Mouse (Mus musculus): ENCODE measurements around the gene Gstt2. TPM values are rescaled to one million over a fixed set of nuclear protein-coding genes. Genes with fewer than 3 reads are reported as not detected.
A peak's percentile ranks its signal among the peaks of the same experiment; 100 is the strongest.

Gene Gstt2
- polyA plus RNA-seq, 1 experiment from 2014 or later: 51.9 TPM

DNA sequence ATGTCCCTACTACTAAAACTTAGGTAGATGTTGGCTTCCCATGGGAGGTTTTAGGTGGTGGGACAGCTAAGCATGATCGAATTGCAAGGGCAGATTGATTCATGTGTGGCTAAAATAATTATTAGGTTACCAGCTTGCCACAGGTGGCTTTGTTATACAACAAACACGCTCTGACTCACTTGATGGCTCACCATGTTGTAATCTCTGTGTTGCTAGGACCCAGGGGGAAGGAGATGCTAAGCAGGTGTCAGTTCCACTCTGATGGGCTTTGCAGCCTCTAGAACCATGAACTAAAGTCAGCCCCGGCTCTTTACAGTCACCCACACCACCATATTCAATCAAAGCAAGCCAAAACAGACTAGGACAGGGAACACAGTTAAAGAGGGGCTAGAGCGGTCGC lies 17.3 kb downstream of the Gstt2 start:
- Histone ChIP-seq H3K4me3 (ENCODE audit: low read length) (no peak overlapping the region), H3K4me2 (ENCODE audit: low read depth, low read length) (no peak overlapping the region), H3K36me3 (ENCODE audit: control insufficient read depth, insufficient read depth, low read length) (no peaks in the 10 kb centered on the region), H3K9me3 (ENCODE audit: control insufficient read depth, low read length) (no peaks in the 10 kb centered on the region), H3K27me3 (ENCODE audit: control insufficient read depth, insufficient read depth, low read depth, low read length) (no peaks in the 10 kb centered on the region), H3K9ac (ENCODE audit: low read length) (no peak overlapping the region), H3K4me1 (replicated peaks; ENCODE audit: control insufficient read depth, insufficient read depth, low read length) (no peaks in the 10 kb centered on the region), H3K27ac (ENCODE audit: low read length) (no peak overlapping the region)
- 85% methylated on average over 5 of the region's 5 CpGs for WGBS
- no peak for ATAC-seq (ENCODE audit: low read depth)

DNA sequence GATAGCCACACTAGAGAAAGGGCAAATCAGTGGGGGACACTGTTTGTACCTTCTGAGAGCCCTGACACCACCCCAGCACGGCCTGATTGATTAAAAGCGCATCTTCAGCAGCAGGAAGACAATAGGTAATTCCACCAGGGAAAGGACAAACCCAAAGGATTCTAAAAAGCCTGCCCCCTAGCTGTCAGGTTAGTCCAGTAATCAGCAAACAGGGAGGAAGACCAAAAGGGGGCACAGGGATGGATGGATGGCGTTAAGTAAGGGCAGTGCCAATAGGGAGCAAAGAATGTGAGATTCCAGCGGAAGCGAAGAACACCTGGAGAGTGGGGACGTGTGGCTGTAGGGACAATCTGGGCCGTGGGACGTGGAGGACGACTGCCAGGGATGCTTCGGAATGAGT lies 18.6 kb downstream of the Gstt2 start:
- Histone ChIP-seq H3K36me3 (ENCODE audit: control insufficient read depth, insufficient read depth, low read length) (no peaks in the 10 kb centered on the region), H3K9me3 (ENCODE audit: control insufficient read depth, low read length) (no peaks in the 10 kb centered on the region), H3K27ac (ENCODE audit: low read length) (no peak overlapping the region), H3K4me3 (ENCODE audit: low read length) (no peak overlapping the region), H3K9ac (ENCODE audit: low read length) (no peak overlapping the region), H3K4me1 (replicated peaks; ENCODE audit: control insufficient read depth, insufficient read depth, low read length) (no peaks in the 10 kb centered on the region), H3K27me3 (ENCODE audit: control insufficient read depth, insufficient read depth, low read depth, low read length) (no peaks in the 10 kb centered on the region), H3K4me2 (ENCODE audit: low read depth, low read length) (no peak overlapping the region)
- ATAC-seq (ENCODE audit: low read depth): no peak
- 54% methylated on average over 10 of the region's 10 CpGs for WGBS

- no peaks in the 10 kb centered on the region; the same call in 1 of the 2 replicates for H3K27me3 ChIP-seq (ENCODE audit: control insufficient read depth, insufficient read depth, low read depth, low read length)
- ATAC-seq (ENCODE audit: low read depth): no peak
- no peak overlapping the region for H3K4me2 ChIP-seq (ENCODE audit: low read depth, low read length)
- H3K9ac ChIP-seq (ENCODE audit: low read length): no peak overlapping the region
- 59% methylated on average over 2 of the region's 2 CpGs for WGBS
- no peak overlapping the region for H3K4me3 ChIP-seq (ENCODE audit: low read length)
- H3K27ac ChIP-seq (ENCODE audit: low read length): no peak overlapping the region
- H3K9me3 ChIP-seq (ENCODE audit: control insufficient read depth, low read length): no peaks in the 10 kb centered on the region
- no peaks in the 10 kb centered on the region for H3K4me1 ChIP-seq (replicated peaks; ENCODE audit: control insufficient read depth, insufficient read depth, low read length)
- no peaks in the 10 kb centered on the region for H3K36me3 ChIP-seq (ENCODE audit: control insufficient read depth, insufficient read depth, low read length)
Measured at GRCm38 (mm10) chr10:75804217-75804616, 33.0 kb downstream of the Gstt2 start.

GRCm38 (mm10) chr10:75798176-75798696 lies 39.0 kb downstream of the Gstt2 start, which contains the start of gene Gstt1:
Gene Gstt1 (minus strand): TSS chr10:75798584.
- Histone ChIP-seq H3K9ac (ENCODE audit: low read length) (peak within 1 kb of the TSS; percentile 71), H3K4me3 (ENCODE audit: low read length) (peak within 1 kb of the TSS; percentile 61), H3K36me3 (ENCODE audit: control insufficient read depth, insufficient read depth, low read length) (no peaks in the 10 kb centered on the region), H3K9me3 (ENCODE audit: control insufficient read depth, low read length) (no peaks in the 10 kb centered on the region), H3K4me1 (replicated peaks; ENCODE audit: control insufficient read depth, insufficient read depth, low read length) (peaks cover 22% of the 10 kb centered on the region), H3K4me2 (ENCODE audit: low read depth, low read length) (peak within 1 kb of the TSS; percentile 96), H3K27me3 (ENCODE audit: control insufficient read depth, insufficient read depth, low read depth, low read length) (no peaks in the 10 kb centered on the region; the same call in 1 of the 2 replicates), H3K27ac (ENCODE audit: low read length) (peak within 1 kb of the TSS; percentile 49)
- WGBS: 3% methylated on average over 18 of the region's 18 CpGs
- peak; percentile 56 for ATAC-seq (ENCODE audit: low read depth)

GRCm38 (mm10) chr10:75797619-75798175 lies 39.5 kb downstream of the Gstt2 start:
- peak overlapping the region; percentile 61 for H3K4me3 ChIP-seq (ENCODE audit: low read length)
- peak overlapping the region; percentile 96 for H3K4me2 ChIP-seq (ENCODE audit: low read depth, low read length)
- H3K4me1 ChIP-seq (replicated peaks; ENCODE audit: control insufficient read depth, insufficient read depth, low read length): peaks cover 22% of the 10 kb centered on the region
- WGBS: 0% methylated on average over 12 of the region's 12 CpGs
- no peaks in the 10 kb centered on the region for H3K9me3 ChIP-seq (ENCODE audit: control insufficient read depth, low read length)
- ATAC-seq (ENCODE audit: low read depth): peak; percentile 70
- H3K36me3 ChIP-seq (ENCODE audit: control insufficient read depth, insufficient read depth, low read length): no peaks in the 10 kb centered on the region
- no peaks in the 10 kb centered on the region; the same call in 1 of the 2 replicates for H3K27me3 ChIP-seq (ENCODE audit: control insufficient read depth, insufficient read depth, low read depth, low read length)
- H3K9ac ChIP-seq (ENCODE audit: low read length): peak overlapping the region; percentile 71
- H3K27ac ChIP-seq (ENCODE audit: low read length): peak overlapping the region; percentile 49

DNA sequence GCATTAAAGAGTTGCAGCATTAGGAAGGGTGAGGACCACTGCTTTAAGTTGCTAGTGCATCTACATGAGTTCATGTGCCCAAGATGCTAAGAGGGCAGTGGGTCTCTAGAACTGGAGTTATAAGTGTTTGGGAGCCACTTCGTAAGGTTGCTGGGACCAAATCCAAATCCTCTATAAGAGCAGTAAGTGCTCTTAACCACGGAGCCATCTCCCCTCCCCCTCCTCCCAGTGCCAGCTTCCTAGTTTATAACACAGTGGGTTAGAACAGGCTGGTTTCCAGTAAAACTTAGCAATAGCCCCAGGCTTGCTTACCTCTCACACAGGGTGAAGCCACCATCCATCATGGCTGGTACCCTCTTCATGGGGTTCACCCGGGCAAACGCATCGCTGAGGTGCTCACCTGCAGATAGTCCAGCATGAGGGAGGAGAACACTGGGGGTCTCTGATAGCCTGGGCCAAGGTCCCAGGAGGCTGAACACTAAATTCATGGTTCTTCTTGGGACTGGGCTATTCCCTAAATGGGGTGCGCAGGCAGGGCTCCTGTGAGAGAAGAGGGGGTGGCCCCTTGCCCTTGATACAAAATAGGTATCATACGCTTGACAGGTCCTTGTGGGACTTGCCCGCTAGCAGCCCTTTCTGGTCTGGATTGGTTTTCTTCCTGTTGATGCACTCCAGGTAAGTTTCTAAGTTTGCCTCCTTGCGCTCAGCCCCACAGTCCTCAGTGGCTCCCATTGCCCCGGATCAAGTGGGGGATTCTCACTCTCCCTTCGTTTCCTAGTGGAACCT lies 40.3 kb downstream of the Gstt2 start:
- Histone ChIP-seq H3K4me1 (replicated peaks; ENCODE audit: control insufficient read depth, insufficient read depth, low read length) (peaks cover 22% of the 10 kb centered on the region), H3K9ac (ENCODE audit: low read length) (peak overlapping the region; percentile 71)
- peak; percentile 35 for ATAC-seq (ENCODE audit: low read depth)

GRCm38 (mm10) chr10:75794880-75795279 lies 42.3 kb downstream of the Gstt2 start:
- peak; percentile 24; the same call in 1 of the 2 replicates for ATAC-seq (ENCODE audit: low read depth)
- H3K4me1 ChIP-seq (replicated peaks; ENCODE audit: control insufficient read depth, insufficient read depth, low read length): peaks cover 26% of the 10 kb centered on the region
- no peak overlapping the region for H3K4me2 ChIP-seq (ENCODE audit: low read depth, low read length)
- peak overlapping the region; percentile 12; the same call in 1 of the 2 replicates for H3K9ac ChIP-seq (ENCODE audit: low read length)
- H3K27ac ChIP-seq (ENCODE audit: low read length): no peak overlapping the region
- WGBS: 35% methylated on average over 3 of the region's 3 CpGs
- no peaks in the 10 kb centered on the region for H3K27me3 ChIP-seq (ENCODE audit: control insufficient read depth, insufficient read depth, low read depth, low read length)
- H3K9me3 ChIP-seq (ENCODE audit: control insufficient read depth, low read length): no peaks in the 10 kb centered on the region
- H3K36me3 ChIP-seq (ENCODE audit: control insufficient read depth, insufficient read depth, low read length): no peaks in the 10 kb centered on the region
- H3K4me3 ChIP-seq (ENCODE audit: low read length): no peak overlapping the region

More for the DNA sequence above, 40.3 kb downstream of the Gstt2 start:
- Histone ChIP-seq H3K4me3 (ENCODE audit: low read length) (peak overlapping the region; percentile 61), H3K9me3 (ENCODE audit: control insufficient read depth, low read length) (no peaks in the 10 kb centered on the region), H3K27ac (ENCODE audit: low read length) (peak overlapping the region; percentile 1; the same call in 1 of the 2 replicates), H3K27me3 (ENCODE audit: control insufficient read depth, insufficient read depth, low read depth, low read length) (no peaks in the 10 kb centered on the region; the same call in 1 of the 2 replicates), H3K4me2 (ENCODE audit: low read depth, low read length) (peak overlapping the region; percentile 96), H3K36me3 (ENCODE audit: control insufficient read depth, insufficient read depth, low read length) (no peaks in the 10 kb centered on the region)
- whole genome bisulfite sequencing: 35% methylated on average over 11 of the region's 11 CpGs

DNA sequence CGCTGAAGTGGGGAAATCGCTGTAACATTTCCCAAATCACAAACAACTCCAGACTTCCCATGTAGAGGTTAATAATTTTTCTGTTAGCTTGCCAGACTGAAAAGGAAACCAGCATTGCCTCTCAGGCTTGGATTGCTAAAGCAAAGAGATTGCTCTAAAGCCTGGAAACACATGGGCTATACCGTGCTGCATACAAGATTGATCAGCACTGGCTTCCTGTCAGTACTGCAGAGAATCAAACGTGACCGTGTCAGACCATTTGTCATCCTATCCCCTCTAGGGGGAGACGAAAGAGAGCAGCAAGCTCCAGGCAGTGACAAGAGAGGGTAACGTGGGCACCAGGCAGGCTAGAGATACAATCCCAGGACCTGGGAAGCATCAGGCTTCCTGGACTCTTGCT lies 46.5 kb downstream of the Gstt2 start:
- Histone ChIP-seq H3K4me2 (ENCODE audit: low read depth, low read length) (0 out of 2 replicates have a peak overlapping the region, but pooled peaks have one; percentile 18), H3K27me3 (ENCODE audit: control insufficient read depth, insufficient read depth, low read depth, low read length) (no peaks in the 10 kb centered on the region), H3K4me3 (ENCODE audit: low read length) (no peak overlapping the region), H3K9ac (ENCODE audit: low read length) (peak overlapping the region; percentile 33; the same call in 1 of the 2 replicates), H3K9me3 (ENCODE audit: control insufficient read depth, low read length) (no peaks in the 10 kb centered on the region), H3K4me1 (replicated peaks; ENCODE audit: control insufficient read depth, insufficient read depth, low read length) (peaks cover 16% of the 10 kb centered on the region), H3K36me3 (ENCODE audit: control insufficient read depth, insufficient read depth, low read length) (no peaks in the 10 kb centered on the region), H3K27ac (ENCODE audit: low read length) (peak overlapping the region; percentile 60; the same call in 1 of the 2 replicates)
- peak; percentile 60 for ATAC-seq (ENCODE audit: low read depth)
- 10% methylated on average over 7 of the region's 7 CpGs for WGBS

DNA sequence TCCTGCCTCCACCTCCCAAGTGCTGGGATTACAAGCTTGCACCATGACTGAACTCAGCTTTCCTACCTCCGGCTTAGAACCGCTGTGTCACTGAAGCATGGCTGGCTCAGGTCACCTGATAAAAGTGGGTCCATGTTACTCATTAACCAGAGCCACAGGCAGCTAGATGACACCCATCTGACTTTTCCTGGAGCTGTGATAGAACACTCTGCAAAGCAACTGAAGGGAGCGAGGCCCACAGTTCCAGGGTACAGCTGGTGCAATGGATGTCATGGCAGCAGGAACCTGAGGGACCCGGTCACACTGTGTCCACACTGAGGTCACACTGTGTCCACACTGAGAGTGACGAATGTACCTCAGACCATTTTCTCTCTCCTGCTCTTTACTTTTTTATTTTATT lies 47.4 kb downstream of the Gstt2 start:
- Histone ChIP-seq H3K36me3 (ENCODE audit: control insufficient read depth, insufficient read depth, low read length) (no peaks in the 10 kb centered on the region), H3K27ac (ENCODE audit: low read length) (no peak overlapping the region), H3K4me2 (ENCODE audit: low read depth, low read length) (no peak overlapping the region), H3K9ac (ENCODE audit: low read length) (no peak overlapping the region), H3K4me3 (ENCODE audit: low read length) (no peak overlapping the region), H3K4me1 (replicated peaks; ENCODE audit: control insufficient read depth, insufficient read depth, low read length) (peaks cover 9% of the 10 kb centered on the region), H3K27me3 (ENCODE audit: control insufficient read depth, insufficient read depth, low read depth, low read length) (no peaks in the 10 kb centered on the region), H3K9me3 (ENCODE audit: control insufficient read depth, low read length) (no peaks in the 10 kb centered on the region)
- ATAC-seq (ENCODE audit: low read depth): no peak
- WGBS: 62% methylated on average over 5 of the region's 5 CpGs
